Mouse (Mus musculus) embryonic facial prominence, embryonic 12.5 days (tissue): ENCODE data around the gene Zfp945. TPM values are rescaled to one million over a fixed set of nuclear protein-coding genes. Genes with fewer than 3 reads are reported as not detected.

ENCODE experiments used
- polyA plus RNA-seq: library from polyadenylated mRNA; unstranded; fragments of >200 nt; fragmentation: Nextera tagmentation; extraction: Ambion mirVana; gene quantifications from 2 replicates; pipeline ENCODE4 v1.2.1, GENCODE M21; 2016

Gene Zfp945
- polyA plus RNA-seq, 1 experiment from 2014 or later, result 29.2 TPM

Other genes starting within 250 kb of the Zfp945 start
- gene Vmn2r113, start 75.8 kb upstream of the Zfp945 start, polyA plus RNA-seq, result not detected in 2 replicates
- gene Vmn2r-ps130, start 194.0 kb upstream of the Zfp945 start, polyA plus RNA-seq, result not detected in 2 replicates